Mouse (Mus musculus) heart, postnatal 0 days (tissue): ENCODE measurements around the gene Myh10. TPM values are rescaled to one million over a fixed set of nuclear protein-coding genes. Genes with fewer than 3 reads are reported as not detected.

ENCODE experiments used
- ATAC-seq: fragments of 200-750 bp; cut with Nextera tagmentation; 2 replicates; pipeline ENCODE4 v1.8.0; 2017; ENCODE audit warnings: low read depth, moderate number of reproducible peaks, moderate library complexity; ENCODE audit not compliant: insufficient read depth
- DNase-seq: peaks from one replicate; pipeline ENCODE4 v3.0.0-alpha.2; 2016; ENCODE audit warnings: low spot score
- H3K27ac ChIP-seq: fragments of 300-500 bp; sonication (generic); 2 replicates; pipeline ENCODE4 v1.5.1; 2014; ENCODE audit warnings: low read depth, mild to moderate bottlenecking
- H3K27me3 ChIP-seq: fragments of 300-500 bp; sonication (generic); 2 replicates; pipeline ENCODE4 v1.6.1; 2014; ENCODE audit warnings: low read length, mixed read lengths; ENCODE audit not compliant: control insufficient read depth, insufficient read depth
- H3K36me3 ChIP-seq: fragments of 300-500 bp; sonication (generic); replicated peaks from 2 replicates; pipeline ENCODE4 v1.6.1; 2014; ENCODE audit warnings: low read length, mixed read lengths; ENCODE audit not compliant: control insufficient read depth, insufficient read depth
- H3K4me1 ChIP-seq: fragments of 300-500 bp; sonication (generic); 2 replicates; pipeline ENCODE4 v1.6.1; 2014; ENCODE audit warnings: antibody characterized with exemption; ENCODE audit not compliant: control insufficient read depth, insufficient read depth
- H3K4me2 ChIP-seq: fragments of 300-500 bp; sonication (generic); 2 replicates; pipeline ENCODE4 v1.6.1; 2014; ENCODE audit warnings: low read depth, mild to moderate bottlenecking, low read length, moderate library complexity
- H3K4me3 ChIP-seq: fragments of 300-500 bp; sonication (generic); 2 replicates; pipeline ENCODE4 v1.5.1; 2014; ENCODE audit warnings: low read depth, low read length
- H3K9ac ChIP-seq: fragments of 300-500 bp; sonication (generic); replicated peaks from 2 replicates; pipeline ENCODE4 v1.6.1; 2014; ENCODE audit warnings: low read depth, low read length, mixed read lengths
- H3K9me3 ChIP-seq: fragments of 300-500 bp; sonication (generic); replicated peaks from 2 replicates; pipeline ENCODE4 v1.6.1; 2016; ENCODE audit warnings: low read length; ENCODE audit not compliant: control insufficient read depth
- CTCF ChIP-seq: IDR thresholded peaks from 2 replicates; pipeline ENCODE4 v1.5.1; 2016; ENCODE audit warnings: antibody characterized with exemption, control low read depth, low read depth
- EP300 ChIP-seq: IDR thresholded peaks from 2 replicates; pipeline ENCODE4 v1.6.1; 2016; ENCODE audit warnings: antibody characterized with exemption, low read depth
- WGBS: fragments of 180-500 bp; shearing (Covaris S2); extraction: QIAGEN DNeasy Blood & Tissue Kit; methylation state at CpG from one replicate; pipeline ENCODE4 v1.1.7; 2014; 5-methylcytosine and 5-hydroxymethylcytosine counted together
- polyA plus RNA-seq: library from polyadenylated mRNA; unstranded; fragments of >200 nt; fragmentation: Nextera tagmentation; extraction: Ambion mirVana; gene quantifications from 2 replicates; pipeline ENCODE4 v1.2.1, GENCODE M21; 2015
- total RNA-seq: library from RNA; depleted of rRNA; stranded (reverse); fragments of >200 nt; gene quantifications from 2 replicates; pipeline ENCODE4 v1.2.3, GENCODE M21; 2014; ENCODE audit warnings: low replicate concordance

Myh10 gene
- total and polyA plus RNA-seq, 2 experiments from 2014 or later = 39.5 to 82.8 TPM

DNA sequence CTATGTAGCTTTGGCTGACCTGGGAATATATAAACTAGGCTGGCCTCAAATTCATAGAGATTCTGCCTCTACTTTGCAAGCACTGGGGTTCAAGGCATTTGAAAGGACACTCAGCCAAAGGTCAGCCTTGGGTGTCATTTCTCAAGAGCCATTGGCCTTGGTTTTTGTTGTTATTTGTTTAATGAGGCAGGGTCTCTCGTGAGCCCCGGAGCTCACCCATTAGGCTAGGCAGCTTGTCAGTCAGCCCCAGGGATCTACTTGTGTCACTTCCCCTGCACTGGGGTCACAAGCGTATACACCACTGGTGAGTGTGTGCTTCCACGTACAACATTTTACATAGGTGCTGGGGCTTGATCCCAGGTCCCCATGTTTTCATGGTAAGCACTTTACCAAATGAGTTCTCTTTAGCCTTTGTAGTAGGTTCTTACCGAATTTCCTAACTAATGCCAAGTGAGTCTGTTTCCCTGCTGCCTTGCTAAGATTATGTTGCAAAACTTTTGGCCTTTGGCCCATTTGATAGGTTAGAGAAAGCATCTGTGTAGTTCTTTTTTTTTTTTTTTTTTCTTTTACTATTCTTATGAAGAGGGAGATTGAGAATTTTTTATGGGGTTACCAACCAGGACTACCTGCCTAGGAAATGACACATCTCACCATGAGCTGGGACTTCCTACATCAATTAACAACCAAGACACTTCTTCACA lies 18.9 kb upstream of the Myh10 start:
- no peak overlapping the region for H3K27ac ChIP-seq
- H3K27me3 ChIP-seq = no peaks in the 10 kb centered on the region
- peaks cover 15% of the 10 kb centered on the region for H3K4me1 ChIP-seq
- no peak overlapping the region for H3K4me3 ChIP-seq
- no peaks in the 10 kb centered on the region for H3K36me3 ChIP-seq
- H3K4me2 ChIP-seq = no peak overlapping the region
- peaks cover 8% of the 10 kb centered on the region for H3K9me3 ChIP-seq
- no peak for DNase-seq
- 81% methylated on average over 5 of the region's 5 CpGs for WGBS
- H3K9ac ChIP-seq = no peak overlapping the region
- no peak for ATAC-seq
- TF ChIP-seq EP300 (no peak), CTCF (no peak)

DNA sequence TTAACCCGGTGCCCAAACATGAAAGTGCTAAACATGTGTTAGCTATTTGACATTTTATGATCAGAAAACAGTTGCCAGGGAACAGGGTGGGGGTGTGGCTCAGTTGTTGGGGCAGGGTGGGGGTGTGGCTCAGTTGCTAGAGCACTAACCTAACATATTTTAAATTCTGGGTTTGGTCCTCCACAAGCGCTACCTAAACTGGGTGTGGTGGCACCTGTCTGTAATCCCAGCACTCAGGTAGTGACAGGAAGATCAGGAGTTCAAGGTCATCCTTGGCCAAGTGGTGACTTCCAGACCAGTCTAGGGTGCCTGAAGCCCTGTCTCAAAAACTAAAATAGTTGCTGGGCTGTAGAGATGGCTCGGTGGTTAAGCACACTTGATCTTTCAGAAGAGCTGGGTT lies 17.3 kb upstream of the Myh10 start:
- H3K9ac ChIP-seq = no peak overlapping the region
- H3K4me2 ChIP-seq = no peak overlapping the region
- no peaks in the 10 kb centered on the region for H3K27me3 ChIP-seq
- ATAC-seq (no peak), DNase-seq (no peak)
- TF ChIP-seq CTCF (no peak), EP300 (no peak)
- peaks cover 15% of the 10 kb centered on the region for H3K4me1 ChIP-seq
- WGBS = 73% methylated on average over 3 of the region's 3 CpGs
- no peaks in the 10 kb centered on the region for H3K9me3 ChIP-seq
- H3K36me3 ChIP-seq = no peaks in the 10 kb centered on the region
- H3K4me3 ChIP-seq = no peak overlapping the region
- peak overlapping the region; percentile 75 for H3K27ac ChIP-seq

- H3K36me3 ChIP-seq = no peaks in the 10 kb centered on the region
- H3K9ac ChIP-seq = no peak overlapping the region
- no peaks in the 10 kb centered on the region for H3K9me3 ChIP-seq
- ATAC-seq = peak; percentile 63; the same call in 1 of the 2 replicates
- H3K4me3 ChIP-seq = no peak overlapping the region
- H3K4me2 ChIP-seq = no peak overlapping the region
- H3K27ac ChIP-seq = peak overlapping the region; percentile 75
- TF ChIP-seq EP300 = 0 out of 2 replicates have a peak, but pooled peaks have one; percentile 9
- no peak for TF ChIP-seq CTCF
- no peaks in the 10 kb centered on the region for H3K27me3 ChIP-seq
- DNase-seq = peak; percentile 33
- peaks cover 15% of the 10 kb centered on the region for H3K4me1 ChIP-seq
- 60% methylated on average over 3 of the region's 3 CpGs for WGBS
Measured at GRCm38 (mm10) chr11:68674643-68675042, 16.7 kb upstream of the Myh10 start.

DNA sequence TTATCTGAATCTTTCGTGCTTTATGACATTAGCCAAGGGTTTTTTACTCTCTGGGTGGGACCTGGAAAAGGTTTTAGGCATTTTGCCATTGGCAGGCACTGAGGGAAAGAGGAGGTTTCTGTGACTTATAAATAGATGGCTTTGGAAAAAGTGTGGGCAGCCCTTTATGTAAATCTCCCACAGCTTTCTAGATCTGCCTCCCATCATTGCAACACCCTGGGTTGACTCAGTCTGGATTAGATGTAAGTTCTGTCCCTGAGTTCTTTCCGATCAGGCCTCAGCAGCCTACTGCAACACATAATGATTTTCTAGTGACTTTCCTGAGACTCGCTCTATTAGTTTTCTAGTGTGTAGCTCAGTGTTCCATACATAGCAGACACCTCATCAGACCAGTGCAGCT lies 16.1 kb upstream of the Myh10 start:
- Histone ChIP-seq H3K9me3 (no peaks in the 10 kb centered on the region), H3K4me1 (peaks cover 15% of the 10 kb centered on the region), H3K27ac (peak overlapping the region; percentile 75), H3K4me3 (no peak overlapping the region), H3K9ac (0 out of 2 replicates have a peak overlapping the region, but pooled peaks have one; percentile 12), H3K27me3 (no peaks in the 10 kb centered on the region), H3K4me2 (no peak overlapping the region), H3K36me3 (no peaks in the 10 kb centered on the region)
- TF ChIP-seq EP300 (no peak), CTCF (no peak)
- DNase-seq (peak; percentile 69), ATAC-seq (peak; percentile 75)
- 33% methylated on average over 3 of the region's 3 CpGs for WGBS

DNA sequence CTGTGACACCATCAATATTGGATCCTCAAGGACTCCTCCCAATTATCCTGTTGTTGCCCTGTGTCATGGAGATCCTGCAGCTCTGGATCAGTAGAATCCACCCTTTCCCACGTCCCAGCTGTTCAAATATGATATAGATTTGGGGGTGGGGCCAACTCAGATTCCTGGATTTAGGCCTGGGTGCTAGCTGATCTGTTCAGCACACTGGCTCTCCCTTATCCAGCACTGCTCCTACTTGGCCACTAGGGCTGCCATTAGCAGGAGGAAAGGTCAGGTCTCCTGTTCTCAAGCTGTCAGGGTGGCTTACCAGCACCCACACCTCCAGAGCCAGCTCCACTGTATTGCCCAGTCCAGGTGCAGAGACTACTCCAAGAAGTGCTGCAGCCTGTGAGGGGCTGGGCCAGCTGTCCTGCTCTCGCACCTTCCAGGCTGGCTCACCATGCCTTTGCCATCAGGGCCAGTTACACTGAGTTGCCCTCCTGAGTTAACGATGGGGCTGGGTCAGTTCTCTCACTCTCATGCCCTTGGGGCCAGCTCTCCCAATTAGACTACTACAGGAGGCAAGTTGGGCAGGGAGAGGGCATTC lies 10.0 kb upstream of the Myh10 start:
- 0 out of 2 replicates have a peak, but pooled peaks cover 3% of the 10 kb centered on the region for H3K4me1 ChIP-seq
- TF ChIP-seq CTCF (peak; percentile 18; the same call in 1 of the 2 replicates), EP300 (no peak)
- WGBS = 68% methylated on average over 3 of the region's 3 CpGs
- no peak overlapping the region for H3K4me2 ChIP-seq
- no peaks in the 10 kb centered on the region for H3K9me3 ChIP-seq
- H3K36me3 ChIP-seq = no peaks in the 10 kb centered on the region
- no peak overlapping the region for H3K4me3 ChIP-seq
- H3K9ac ChIP-seq = no peak overlapping the region
- DNase-seq (no peak), ATAC-seq (no peak)
- no peaks in the 10 kb centered on the region for H3K27me3 ChIP-seq
- H3K27ac ChIP-seq = no peak overlapping the region
